Mouse (Mus musculus) megakaryocyte, embryonic 14.5 days (primary cell): ENCODE data around the gene Sstr2.

Experiments used
- FLI1 ChIP-seq: IDR thresholded peaks from 2 replicates; pipeline ENCODE4 v1.6.1; 2012; ENCODE audit warnings: low read length, inconsistent platforms, mixed read lengths
- GATA1 ChIP-seq: IDR thresholded peaks from 3 replicates; pipeline ENCODE4 v1.6.1; 2012; ENCODE audit warnings: mixed read lengths, low read length, inconsistent platforms, borderline replicate concordance

DNA sequence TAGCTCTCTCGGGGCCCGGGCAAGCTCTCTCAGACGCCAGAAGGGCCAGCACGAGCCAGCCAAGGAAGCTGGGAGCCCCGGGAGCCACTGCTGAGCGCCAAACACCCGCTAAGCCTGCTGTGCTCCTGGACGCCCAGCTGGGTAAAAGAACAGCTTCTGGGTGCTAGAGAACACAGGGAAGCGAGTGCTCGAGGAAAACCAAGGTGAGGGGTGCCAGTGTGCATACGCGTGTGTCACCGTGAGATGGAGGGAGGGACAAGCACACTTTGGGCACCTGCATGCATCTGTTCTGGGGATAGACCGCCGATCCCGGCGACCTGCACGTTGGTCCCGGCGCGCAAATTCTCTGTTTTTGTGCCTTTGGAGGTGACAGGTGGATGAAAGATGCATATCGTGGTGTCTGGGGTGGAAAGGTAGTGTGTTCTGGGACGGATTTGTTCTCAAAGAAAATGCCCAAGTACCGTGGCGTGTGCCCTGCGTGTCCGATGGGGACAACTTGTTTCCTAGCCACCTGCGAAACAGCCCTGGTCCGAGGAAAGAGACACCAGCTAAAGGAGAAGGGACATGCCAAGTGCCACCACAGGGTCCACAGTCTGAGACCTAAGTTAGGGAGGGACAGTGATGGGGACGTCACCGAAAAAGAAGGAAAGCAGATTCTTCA, 408 bp downstream of the Sstr2 start:
- TF ChIP-seq GATA1 (no peak), FLI1 (no peak)
